Mouse (Mus musculus): ENCODE data around the gene Ndufaf5. TPM values are rescaled to one million over a fixed set of nuclear protein-coding genes. Genes with fewer than 3 reads are reported as not detected.

Gene Ndufaf5
- total and polyA plus RNA-seq, 3 experiments: 17.1 to 21.1 TPM; not detected in 1

DNA sequence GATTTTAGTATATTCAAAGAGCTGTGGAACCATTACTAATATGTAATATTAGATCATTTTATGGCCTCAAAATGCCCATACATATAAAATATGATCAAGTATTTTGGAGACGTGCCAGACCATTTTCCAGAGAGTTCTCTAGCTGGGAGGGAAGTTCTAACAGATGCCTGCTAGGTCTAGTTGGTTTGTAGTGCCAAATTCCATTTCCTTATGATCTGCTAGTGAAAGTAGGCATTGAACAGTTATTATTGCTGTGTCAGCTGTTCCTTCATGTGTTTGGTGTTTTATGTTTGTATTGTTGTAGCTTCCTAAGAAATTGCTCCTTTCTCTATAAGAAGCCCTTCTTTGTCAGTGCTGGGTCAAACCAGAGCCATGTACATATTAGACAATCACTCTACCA is 45.5 kb downstream of the Ndufaf5 start:
- Histone ChIP-seq H3K79me2 (ENCODE audit: control insufficient read depth, insufficient read depth, low read length, poor library complexity) (no peaks in the 10 kb centered on the region), H3K36me3 (ENCODE audit: control insufficient read depth in 1 of 2, insufficient read depth in 2 of 2, low read length in 2 of 2) (no peaks in the 10 kb centered on the region), H3K4me1 (ENCODE audit: control insufficient read depth in 1 of 2, insufficient read depth in 2 of 2, low read length in 2 of 2) (no peaks in the 10 kb centered on the region), H3K9me3 (replicated peaks; ENCODE audit: insufficient read depth, low read length) (no peaks in the 10 kb centered on the region), H3K27me3 (ENCODE audit: control insufficient read depth in 1 of 2, insufficient read depth in 2 of 2, low read length in 2 of 2) (no peaks in the 10 kb centered on the region), H3K9ac (ENCODE audit: control insufficient read depth, low read depth, low read length, poor library complexity, severe bottlenecking) (no peak overlapping the region), H3K4me3 (ENCODE audit: control insufficient read depth in 1 of 2, insufficient read depth in 1 of 2, low read depth in 2 of 2, low read length in 2 of 2) (no peak overlapping the region), H3K27ac (ENCODE audit: control insufficient read depth, low read depth, low read length) (no peak overlapping the region)
- no peak for DNase-seq (ENCODE audit: low read depth, low spot score)
- TF ChIP-seq MAZ (IDR thresholded peaks at IDR 0.05; ENCODE audit: low read depth, low read length): no peak
- no peak for TF ChIP-seq SMC3 (IDR thresholded peaks at IDR 0.05; ENCODE audit: low read depth, low read length)
- no peak for TF ChIP-seq NRF1 (IDR thresholded peaks at IDR 0.05; ENCODE audit: insufficient read depth, low read depth, low read length, poor library complexity, severe bottlenecking)
- no peak for TF ChIP-seq KAT2A (conservative IDR thresholded peaks at IDR 0.05; ENCODE audit: low read depth, low read length)
- TF ChIP-seq TBP (IDR thresholded peaks at IDR 0.05; ENCODE audit: low read depth, low read length): no peak
- no peak for TF ChIP-seq MAX (IDR thresholded peaks at IDR 0.05; ENCODE audit: low read length)
- TF ChIP-seq JUND (IDR thresholded peaks at IDR 0.05; ENCODE audit: low read depth, low read length): no peak
- no peak for TF ChIP-seq MYB (IDR thresholded peaks at IDR 0.05; ENCODE audit: low read depth, low read length)
- TF ChIP-seq TAL1 (IDR thresholded peaks at IDR 0.05; ENCODE audit: low read length): no peak
- TF ChIP-seq GATA1 (IDR thresholded peaks at IDR 0.05; ENCODE audit: low read depth, low read length): no peak
- no peak for TF ChIP-seq ZMIZ1 (IDR thresholded peaks at IDR 0.05; ENCODE audit: low read depth, low read length)
- no peak for TF ChIP-seq CHD1 (IDR thresholded peaks at IDR 0.05; ENCODE audit: low read depth, low read length)

DNA sequence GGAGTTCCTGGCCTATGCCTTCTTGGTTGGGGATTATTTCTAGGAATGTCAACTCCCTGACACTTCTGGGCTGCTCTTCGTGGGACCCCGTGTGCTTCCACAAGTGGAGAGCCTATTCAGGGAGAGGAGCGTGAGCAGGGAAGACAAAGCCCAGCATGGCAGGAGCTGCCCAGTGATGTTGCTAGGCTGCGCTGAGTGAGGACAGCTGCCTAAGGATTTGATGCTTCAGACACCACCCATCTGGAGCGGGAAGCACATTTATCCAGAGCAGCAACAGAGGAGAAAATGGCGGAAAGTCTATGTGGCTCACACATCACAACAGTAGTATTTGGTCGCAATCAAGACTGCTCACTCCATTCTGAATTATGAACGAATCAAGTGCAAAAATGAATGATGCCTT is 49.9 kb downstream of the Ndufaf5 start:
- Histone ChIP-seq H3K36me3 (ENCODE audit: control insufficient read depth in 1 of 2, insufficient read depth in 2 of 2, low read length in 2 of 2) (no peaks in the 10 kb centered on the region), H3K27ac (ENCODE audit: control insufficient read depth, low read depth, low read length) (no peak overlapping the region), H3K4me3 (ENCODE audit: control insufficient read depth in 1 of 2, insufficient read depth in 1 of 2, low read depth in 2 of 2, low read length in 2 of 2) (no peak overlapping the region), H3K27me3 (ENCODE audit: control insufficient read depth in 1 of 2, insufficient read depth in 2 of 2, low read length in 2 of 2) (no peaks in the 10 kb centered on the region), H3K9me3 (replicated peaks; ENCODE audit: insufficient read depth, low read length) (no peaks in the 10 kb centered on the region), H3K4me1 (ENCODE audit: control insufficient read depth in 1 of 2, insufficient read depth in 2 of 2, low read length in 2 of 2) (no peaks in the 10 kb centered on the region), H3K79me2 (ENCODE audit: control insufficient read depth, insufficient read depth, low read length, poor library complexity) (no peaks in the 10 kb centered on the region), H3K9ac (ENCODE audit: control insufficient read depth, low read depth, low read length, poor library complexity, severe bottlenecking) (no peak overlapping the region)
- TF ChIP-seq USF1 (IDR thresholded peaks at IDR 0.05; ENCODE audit: low read depth, low read length) (no peak), HCFC1 (IDR thresholded peaks at IDR 0.05; ENCODE audit: low read depth, low read length) (no peak), MYB (IDR thresholded peaks at IDR 0.05; ENCODE audit: low read depth, low read length) (no peak), ETS1 (IDR thresholded peaks at IDR 0.05; ENCODE audit: low read depth, low read length) (no peak), MEF2A (IDR thresholded peaks at IDR 0.05; ENCODE audit: extremely low read depth, insufficient replicate concordance, low read depth, low read length, poor library complexity, severe bottlenecking) (no peak), EP300 (IDR thresholded peaks at IDR 0.05; ENCODE audit: low read depth in 1 of 2, low read length in 2 of 2) (no peak), ZC3H11A (IDR thresholded peaks at IDR 0.05; ENCODE audit: low read depth, low read length) (no peak), UBTF (IDR thresholded peaks at IDR 0.05; ENCODE audit: borderline replicate concordance, insufficient read depth, low read depth, low read length) (no peak), NELFE (IDR thresholded peaks at IDR 0.05; ENCODE audit: low read depth, low read length) (no peak), BHLHE40 (IDR thresholded peaks at IDR 0.05; ENCODE audit: borderline replicate concordance, low read depth, low read length) (no peak), E2F4 (IDR thresholded peaks at IDR 0.05; ENCODE audit: borderline replicate concordance, low read depth, low read length) (no peak), TCF12 (IDR thresholded peaks at IDR 0.05; ENCODE audit: low read depth, low read length) (no peak)
- no peak for DNase-seq (ENCODE audit: low read depth, low spot score)

Measured in MEL (cell line).